Mouse (Mus musculus) CH12.LX (cell line): ENCODE results near the gene Gp9. TPM values are rescaled to one million over a fixed set of nuclear protein-coding genes. Genes with fewer than 3 reads are reported as not detected.

Source experiments
- DNase-seq: peaks from one replicate; pipeline ENCODE4 v3.0.0-alpha.2; 2013; ENCODE audit errors: extremely low read depth
- H3K27ac ChIP-seq: 2 replicates; pipeline ENCODE4 v1.5.1; 2012; ENCODE audit warnings: low read depth, mild to moderate bottlenecking, control low read depth, moderate library complexity; ENCODE audit not compliant: insufficient read depth
- H3K27me3 ChIP-seq: replicated peaks from 2 replicates; pipeline ENCODE3; 2012; ENCODE audit warnings: inconsistent platforms
- H3K36me3 ChIP-seq, 2 experiments: replicated peaks in 1 of 2; 2 replicates each; pipeline versions ENCODE3 to v1.6.1; 2012; ENCODE audit warnings: inconsistent platforms in 1 of 2, low read length in 1 of 2, mild to moderate bottlenecking in 1 of 2, mixed read lengths in 1 of 2, moderate library complexity in 1 of 2; ENCODE audit not compliant: control insufficient read depth in 1 of 2, insufficient read depth in 1 of 2
- H3K4me1 ChIP-seq, 2 experiments: 2 replicates each; pipeline ENCODE4 v1.6.1; 2012; ENCODE audit warnings: inconsistent platforms in 1 of 2, moderate library complexity in 1 of 2; ENCODE audit not compliant: insufficient read depth in 2 of 2, control insufficient read depth in 1 of 2
- H3K4me2 ChIP-seq: 2 replicates; pipeline ENCODE4 v1.6.1; 2012; ENCODE audit warnings: low read depth, mild to moderate bottlenecking, control low read depth; ENCODE audit not compliant: poor library complexity, insufficient read depth, severe bottlenecking
- H3K4me3 ChIP-seq, 3 experiments: fragments of 150-350 bp in 1 of 3; sonication (generic) in 1 of 3; replicated peaks in 1 of 3; 2 replicates each; pipeline versions ENCODE3 to v1.5.1; 2011 to 2012; ENCODE audit warnings: low read depth in 2 of 3, low read length in 2 of 3, mild to moderate bottlenecking in 2 of 3, moderate library complexity in 2 of 3, control low read depth in 1 of 3, improper control_type of control experiment in 1 of 3, inconsistent platforms in 1 of 3, mixed read lengths in 1 of 3; ENCODE audit not compliant: poor library complexity in 1 of 3
- H3K79me2 ChIP-seq: replicated peaks from 2 replicates; pipeline ENCODE4 v1.6.1; 2012; ENCODE audit warnings: mild to moderate bottlenecking, moderate library complexity; ENCODE audit not compliant: control insufficient read depth, poor library complexity, insufficient read depth, severe bottlenecking; ENCODE audit errors: extremely low read depth
- H3K9ac ChIP-seq: 2 replicates; pipeline ENCODE4 v1.6.1; 2012; ENCODE audit warnings: low read depth, mild to moderate bottlenecking, control low read depth, moderate library complexity; ENCODE audit not compliant: insufficient read depth
- H3K9me3 ChIP-seq: replicated peaks from 2 replicates; pipeline ENCODE3; 2012; ENCODE audit warnings: low read length, inconsistent platforms, mixed read lengths
- BHLHE40 ChIP-seq: IDR thresholded peaks from 2 replicates; pipeline ENCODE4 v1.6.1; 2011; ENCODE audit warnings: mild to moderate bottlenecking, low read depth, low read length, improper control_type of control experiment
- CTCF ChIP-seq, 2 experiments: IDR thresholded peaks in 1 of 2; conservative IDR thresholded peaks in 1 of 2; 2 replicates each; pipeline ENCODE4 v1.5.1; 2011 to 2012; ENCODE audit warnings: low read depth in 2 of 2, low read length in 2 of 2, improper control_type of control experiment in 1 of 2, inconsistent platforms in 1 of 2, mild to moderate bottlenecking in 1 of 2, moderate library complexity in 1 of 2
- ELF1 ChIP-seq: IDR thresholded peaks from 2 replicates; pipeline ENCODE4 v1.6.1; 2014; ENCODE audit warnings: low read depth, mild to moderate bottlenecking, inconsistent platforms, low read length, improper control_type of control experiment
- EP300 ChIP-seq: IDR thresholded peaks from 2 replicates; pipeline ENCODE4 v1.6.1; 2011; ENCODE audit warnings: low read length, improper control_type of control experiment
- ETS1 ChIP-seq: conservative IDR thresholded peaks from 2 replicates; pipeline ENCODE4 v1.6.1; 2012; ENCODE audit warnings: low read depth, mild to moderate bottlenecking, inconsistent platforms, low read length, improper control_type of control experiment, moderate library complexity
- JUN ChIP-seq: IDR thresholded peaks from 2 replicates; pipeline ENCODE4 v1.6.1; 2011; ENCODE audit warnings: low read depth, mild to moderate bottlenecking, low read length, improper control_type of control experiment, moderate library complexity; ENCODE audit not compliant: insufficient read depth
- KAT2A ChIP-seq: IDR thresholded peaks from 2 replicates; pipeline ENCODE4 v1.6.1; 2012; ENCODE audit warnings: low read length, improper control_type of control experiment, inconsistent platforms; ENCODE audit not compliant: insufficient replicate concordance
- MAFK ChIP-seq: IDR thresholded peaks from 2 replicates; pipeline ENCODE4 v1.6.1; 2011; ENCODE audit warnings: low read length, improper control_type of control experiment; ENCODE audit not compliant: insufficient replicate concordance
- MAX ChIP-seq: IDR thresholded peaks from 2 replicates; pipeline ENCODE4 v1.6.1; 2011; ENCODE audit warnings: low read length, improper control_type of control experiment
- MAZ ChIP-seq: IDR thresholded peaks from 2 replicates; pipeline ENCODE4 v1.6.1; 2012; ENCODE audit warnings: low read depth, mild to moderate bottlenecking, inconsistent platforms, low read length, improper control_type of control experiment, moderate library complexity
- MYC ChIP-seq: IDR thresholded peaks from 2 replicates; pipeline ENCODE4 v1.6.1; 2011; ENCODE audit warnings: low read depth, mild to moderate bottlenecking, improper control_type of control experiment, low read length
- NELFE ChIP-seq: IDR thresholded peaks from 2 replicates; pipeline ENCODE4 v1.6.1; 2011; ENCODE audit warnings: low read depth, low read length, improper control_type of control experiment
- NRF1 ChIP-seq: IDR thresholded peaks from 2 replicates; pipeline ENCODE4 v1.6.1; 2014; ENCODE audit warnings: low read depth, mild to moderate bottlenecking, inconsistent platforms, low read length, improper control_type of control experiment, moderate library complexity
- PAX5 ChIP-seq: IDR thresholded peaks from 2 replicates; pipeline ENCODE4 v1.6.1; 2012; ENCODE audit warnings: low read length, inconsistent platforms, mixed read lengths
- POLR2AphosphoS2 ChIP-seq: IDR thresholded peaks from 2 replicates; pipeline ENCODE4 v1.6.1; 2011; ENCODE audit warnings: low read depth, low read length, improper control_type of control experiment
- RAD21 ChIP-seq: IDR thresholded peaks from 2 replicates; pipeline ENCODE4 v1.6.1; 2011; ENCODE audit warnings: low read depth, mild to moderate bottlenecking, low read length, improper control_type of control experiment, moderate library complexity
- TBP ChIP-seq: conservative IDR thresholded peaks from 2 replicates; pipeline ENCODE4 v1.6.1; 2011; ENCODE audit warnings: low read depth, low read length, improper control_type of control experiment
- UBTF ChIP-seq: IDR thresholded peaks from 2 replicates; pipeline ENCODE4 v1.6.1; 2012; ENCODE audit warnings: low read depth, mild to moderate bottlenecking, inconsistent platforms, low read length, improper control_type of control experiment, moderate library complexity
- USF1 ChIP-seq: IDR thresholded peaks from 2 replicates; pipeline ENCODE4 v1.6.1; 2014; ENCODE audit warnings: low read depth, mild to moderate bottlenecking, inconsistent platforms, low read length, improper control_type of control experiment
- ZC3H11A ChIP-seq: IDR thresholded peaks from 2 replicates; pipeline ENCODE4 v1.6.1; 2012; ENCODE audit warnings: low read depth, mild to moderate bottlenecking, inconsistent platforms, low read length, improper control_type of control experiment
- ZNF384 ChIP-seq: IDR thresholded peaks from 2 replicates; pipeline ENCODE4 v1.6.1; 2012; ENCODE audit warnings: low read depth, low read length, improper control_type of control experiment, inconsistent platforms
- dilution Hi-C: fragments of 300-500 bp; cut with MboI; formaldehyde crosslinking; loops from 2 replicates; pipeline ENCODE4 v1.14.3; 2020; ENCODE audit warnings: low sequenced_read_pairs; ENCODE audit not compliant: extremely low pct_unique_long_range_greater_than_20kb, extremely low pct_ligation_motif_present
- in situ Hi-C: fragments of 300-500 bp; cut with MboI; formaldehyde crosslinking; loops from 3 replicates; pipeline ENCODE4 v1.14.3; 2019; ENCODE audit warnings: low sequenced_read_pairs, low pct_ligation_motif_present, low pct_unique_long_range_greater_than_20kb, mixed read lengths
- polyA plus RNA-seq: library from polyadenylated mRNA; unstranded; fragments of >175 nt; gene quantifications from 2 replicates; pipeline ENCODE4 v1.2.1, GENCODE M21; 2012; ENCODE audit warnings: low read depth; ENCODE audit not compliant: insufficient read length
- total RNA-seq, 2 experiments: library from RNA; depleted of rRNA; stranded (reverse); fragments of 300-350 nt in 1 of 2; fragments of >200 nt in 1 of 2; gene quantifications; 2 replicates each; pipeline ENCODE4 v1.2.3; 2012 to 2014

Gene Gp9
- total and polyA plus RNA-seq, 3 experiments = not detected

- in situ Hi-C loops (no loop called here), dilution Hi-C loops (no loop called here)
- no peak overlapping the region for H3K27ac ChIP-seq
These were observed 27.0 kb downstream of the Gp9 start for GRCm38 (mm10) chr6:87804886-87805285.

GRCm38 (mm10) chr6:87805448-87805847 lies 27.6 kb downstream of the Gp9 start:
- Histone ChIP-seq H3K79me2 (peaks cover 37% of the 10 kb centered on the region), H3K4me1 (peaks cover 14 to 50% of the 10 kb centered on the region in 2 experiments), H3K4me2 (no peak overlapping the region), H3K27ac (no peak overlapping the region)
- in situ Hi-C loops = no loop called here
- TF ChIP-seq MYC (no peak), ZNF384 (no peak), JUN (no peak)
- TF ChIP-seq, all 38 proteins: peak for 0
- no peak for DNase-seq
- peaks cover 6 to 40% of the 10 kb centered on the region in 2 experiments for H3K36me3 ChIP-seq
- no peak overlapping the region for H3K4me3 ChIP-seq
- H3K9ac ChIP-seq = no peak overlapping the region
- no peaks in the 10 kb centered on the region for H3K27me3 ChIP-seq
- dilution Hi-C loops = no loop called here
- H3K9me3 ChIP-seq = no peaks in the 10 kb centered on the region

More at GRCm38 (mm10) chr6:87804886-87805285, 27.0 kb downstream of the Gp9 start:
- TF ChIP-seq ZNF384 = no peak
- no peak for TF ChIP-seq CTCF (conservative IDR thresholded peaks at IDR 0.05 in 1 of 2, IDR thresholded peaks at IDR 0.05 in 1 of 2; ENCODE audit: low read depth in 2 of 2, low read length in 2 of 2)
- no peak for TF ChIP-seq ETS1
- TF ChIP-seq NELFE = no peak
- no peak for TF ChIP-seq EP300
- no peak for TF ChIP-seq ELF1
- TF ChIP-seq USF1 = no peak
- TF ChIP-seq TBP = no peak
- no peak for TF ChIP-seq UBTF
- no peak for TF ChIP-seq RAD21
- TF ChIP-seq KAT2A = no peak
- TF ChIP-seq NRF1 = no peak
- no peak for TF ChIP-seq ZC3H11A
- TF ChIP-seq MAFK = no peak
- no peak for TF ChIP-seq PAX5
- no peak for TF ChIP-seq BHLHE40
- no peak for TF ChIP-seq POLR2AphosphoS2
- no peak for TF ChIP-seq MAX
- no peak for TF ChIP-seq MAZ
- Histone ChIP-seq H3K9me3 (no peaks in the 10 kb centered on the region), H3K4me1 (peaks cover 14 to 48% of the 10 kb centered on the region in 2 experiments), H3K79me2 (peaks cover 32% of the 10 kb centered on the region), H3K4me3 (no peak overlapping the region), H3K27me3 (no peaks in the 10 kb centered on the region), H3K4me2 (no peak overlapping the region), H3K9ac (no peak overlapping the region), H3K36me3 (peaks cover 6 to 45% of the 10 kb centered on the region in 2 experiments)
- no peak for DNase-seq
